Mouse (Mus musculus) heart, embryonic 16.5 days (tissue): ENCODE results near the gene CK137956. TPM values are rescaled to one million over a fixed set of nuclear protein-coding genes. Genes with fewer than 3 reads are reported as not detected.
A peak's percentile ranks its signal among the peaks of the same experiment; 100 is the strongest.

ENCODE experiments used
- ATAC-seq: fragments of 200-750 bp; cut with Nextera tagmentation; replicated peaks from 2 replicates; pipeline ENCODE4 v1.8.0; 2017; ENCODE audit warnings: moderate number of reproducible peaks; ENCODE audit not compliant: insufficient read depth, low FRiP score; ENCODE audit errors: extremely low read depth
- H3K27ac ChIP-seq: fragments of 300-500 bp; sonication (generic); 2 replicates; pipeline ENCODE4 v1.5.1; 2014; ENCODE audit warnings: mild to moderate bottlenecking, low read length, control low read depth, moderate library complexity
- H3K27me3 ChIP-seq: fragments of 300-500 bp; sonication (generic); 2 replicates; pipeline ENCODE4 v1.6.1; 2014; ENCODE audit warnings: low read length, mixed read lengths; ENCODE audit not compliant: control insufficient read depth, insufficient read depth
- H3K36me3 ChIP-seq: fragments of 300-500 bp; sonication (generic); 2 replicates; pipeline ENCODE4 v1.6.1; 2014; ENCODE audit not compliant: control insufficient read depth, insufficient read depth
- H3K4me1 ChIP-seq: fragments of 300-500 bp; sonication (generic); 2 replicates; pipeline ENCODE4 v1.6.1; 2014; ENCODE audit warnings: low read length, mixed read lengths; ENCODE audit not compliant: control insufficient read depth, insufficient read depth
- H3K4me2 ChIP-seq: fragments of 300-500 bp; sonication (generic); 2 replicates; pipeline ENCODE4 v1.6.1; 2014; ENCODE audit warnings: low read depth, mild to moderate bottlenecking, control low read depth, low read length
- H3K4me3 ChIP-seq: fragments of 300-500 bp; sonication (generic); 2 replicates; pipeline ENCODE4 v1.5.1; 2014; ENCODE audit warnings: mild to moderate bottlenecking, control low read depth, low read length
- H3K9ac ChIP-seq: fragments of 300-500 bp; sonication (generic); 2 replicates; pipeline ENCODE4 v1.6.1; 2014; ENCODE audit warnings: low read length, control low read depth
- H3K9me3 ChIP-seq: fragments of 300-500 bp; sonication (generic); replicated peaks from 2 replicates; pipeline ENCODE4 v1.6.1; 2016; ENCODE audit warnings: low read length; ENCODE audit not compliant: control insufficient read depth
- WGBS: fragments of 180-500 bp; shearing (Covaris S2); extraction: QIAGEN DNeasy Blood & Tissue Kit; methylation state at CpG from one replicate; pipeline ENCODE4 v1.1.7; 2014; 5-methylcytosine and 5-hydroxymethylcytosine counted together
- polyA plus RNA-seq: library from polyadenylated mRNA; unstranded; fragments of >200 nt; fragmentation: Nextera tagmentation; extraction: Ambion mirVana; gene quantifications from 2 replicates; pipeline ENCODE4 v1.2.1, GENCODE M21; 2015

CK137956 gene
- polyA plus RNA-seq, 1 experiment from 2014 or later, result not detected

DNA sequence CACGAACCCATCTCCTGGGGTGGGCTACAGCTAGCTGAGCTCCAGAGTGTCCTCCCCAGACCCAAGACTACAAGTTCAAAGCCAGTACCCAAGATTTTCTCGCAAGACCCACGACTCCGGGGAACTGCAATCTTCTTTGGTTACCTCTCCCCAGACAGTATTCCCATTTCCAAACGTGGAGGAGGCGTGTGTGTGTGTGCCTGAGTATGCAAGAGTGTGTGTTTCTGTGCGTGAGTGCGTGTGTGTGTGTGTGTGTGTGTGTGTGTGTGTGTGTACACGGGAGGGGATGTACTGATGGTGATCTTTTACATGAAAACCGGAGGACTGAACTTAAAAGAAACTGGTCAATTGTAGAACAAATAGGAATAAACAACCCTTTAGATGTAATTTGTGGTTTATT, 16.5 kb upstream of the CK137956 start:
- no peak for ATAC-seq
- H3K4me3 ChIP-seq, result peak overlapping the region; percentile 23; the same call in 1 of the 2 replicates

DNA sequence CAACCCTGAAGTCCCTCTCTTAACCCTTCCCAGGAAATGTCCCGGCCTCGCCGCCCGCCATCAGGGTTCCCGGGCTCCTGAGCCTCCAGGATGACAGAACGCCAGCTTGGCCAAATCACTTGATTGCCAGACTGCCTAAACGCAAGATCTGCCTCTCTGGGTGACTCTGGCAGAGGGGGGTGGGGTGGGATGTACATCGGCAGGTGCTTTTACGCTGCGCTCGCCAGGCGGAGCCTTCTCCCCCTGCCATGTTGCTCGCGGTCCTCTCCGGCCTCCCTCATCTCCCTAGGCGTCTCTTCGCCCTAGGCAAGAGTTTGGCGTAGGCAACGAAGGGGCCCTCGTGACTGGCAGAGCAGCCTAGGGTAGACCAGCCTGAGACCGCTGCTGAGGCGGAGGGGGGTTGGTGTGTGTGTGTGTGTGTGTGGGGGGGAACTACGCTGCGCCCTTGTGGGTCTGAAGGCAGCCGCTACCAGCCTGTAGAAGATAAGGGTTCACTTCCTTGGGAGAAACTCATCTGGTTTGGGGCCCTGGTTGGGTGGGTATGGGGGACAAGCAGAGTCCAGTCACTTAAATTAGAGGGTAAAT, 15.8 kb upstream of the CK137956 start:
- Histone ChIP-seq H3K9ac (no peak overlapping the region), H3K36me3 (no peaks in the 10 kb centered on the region), H3K4me2 (no peak overlapping the region), H3K27me3 (peaks cover 70% of the 10 kb centered on the region), H3K4me3 (no peak overlapping the region), H3K27ac (no peak overlapping the region), H3K4me1 (no peaks in the 10 kb centered on the region), H3K9me3 (no peaks in the 10 kb centered on the region)
- ATAC-seq, result no peak
- WGBS, result 4% methylated on average over 25 of the region's 25 CpGs

More for the DNA sequence above, 16.5 kb upstream of the CK137956 start:
- no peaks in the 10 kb centered on the region for H3K36me3 ChIP-seq
- peaks cover 70% of the 10 kb centered on the region for H3K27me3 ChIP-seq
- 12% methylated on average over 10 of the region's 10 CpGs for whole genome bisulfite sequencing
- H3K9ac ChIP-seq, result no peak overlapping the region
- peak overlapping the region; percentile 56; the same call in 1 of the 2 replicates for H3K4me2 ChIP-seq
- H3K4me1 ChIP-seq, result no peaks in the 10 kb centered on the region
- H3K9me3 ChIP-seq, result no peaks in the 10 kb centered on the region
- H3K27ac ChIP-seq, result no peak overlapping the region

DNA sequence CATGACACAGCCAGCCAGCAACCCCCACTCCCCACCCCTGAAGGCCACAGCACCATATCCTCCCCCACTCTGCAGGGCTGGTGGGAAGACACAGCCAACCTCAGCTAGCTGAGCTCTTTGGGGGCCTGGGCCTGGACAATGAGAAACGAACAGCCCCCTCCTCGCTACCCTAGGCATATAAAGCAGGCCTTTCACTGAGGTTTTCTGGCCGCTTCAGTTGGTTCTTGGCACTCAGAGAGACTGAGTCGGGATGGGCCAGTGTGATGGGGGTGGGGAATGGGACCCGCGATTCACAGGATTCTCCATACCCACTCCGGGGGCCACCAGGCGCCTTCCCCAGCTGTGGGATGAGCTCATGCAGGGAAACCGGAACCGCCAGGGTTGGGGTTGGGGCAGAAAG, 15.1 kb upstream of the CK137956 start:
- Histone ChIP-seq H3K4me3 (no peak overlapping the region), H3K27ac (no peak overlapping the region), H3K4me2 (no peak overlapping the region), H3K36me3 (no peaks in the 10 kb centered on the region), H3K4me1 (no peaks in the 10 kb centered on the region), H3K27me3 (peaks cover 69% of the 10 kb centered on the region), H3K9ac (no peak overlapping the region), H3K9me3 (no peaks in the 10 kb centered on the region)
- WGBS, result 15% methylated on average over 10 of the region's 10 CpGs
- no peak for ATAC-seq

DNA sequence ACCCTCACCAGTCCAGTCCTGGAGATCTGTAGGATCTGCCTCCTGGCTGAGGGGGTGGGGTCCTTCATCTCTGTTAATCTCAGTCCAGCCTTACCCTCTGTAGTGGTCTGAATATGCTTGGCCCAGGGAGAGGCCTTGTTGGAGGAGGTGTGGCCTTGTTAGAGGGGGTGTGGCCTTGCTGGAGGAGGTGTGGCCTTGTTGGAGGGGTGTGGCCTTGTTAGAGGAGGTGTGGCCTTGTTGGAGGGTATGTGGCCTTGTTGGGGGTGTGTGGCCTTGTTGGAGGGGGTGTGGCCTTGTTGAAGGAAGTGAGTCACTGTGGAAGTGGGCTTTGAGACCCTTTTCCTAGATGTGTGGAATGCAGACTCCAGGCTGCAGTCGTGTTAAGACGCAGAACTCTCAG, 13.7 kb upstream of the CK137956 start:
- no peaks in the 10 kb centered on the region for H3K9me3 ChIP-seq
- H3K4me3 ChIP-seq, result no peak overlapping the region
- 71% methylated on average over 2 of the region's 2 CpGs for WGBS
- H3K27me3 ChIP-seq, result peaks cover 55% of the 10 kb centered on the region
- H3K9ac ChIP-seq, result no peak overlapping the region
- no peak overlapping the region for H3K27ac ChIP-seq
- H3K4me2 ChIP-seq, result no peak overlapping the region
- H3K36me3 ChIP-seq, result no peaks in the 10 kb centered on the region
- no peaks in the 10 kb centered on the region for H3K4me1 ChIP-seq
- no peak for ATAC-seq

DNA sequence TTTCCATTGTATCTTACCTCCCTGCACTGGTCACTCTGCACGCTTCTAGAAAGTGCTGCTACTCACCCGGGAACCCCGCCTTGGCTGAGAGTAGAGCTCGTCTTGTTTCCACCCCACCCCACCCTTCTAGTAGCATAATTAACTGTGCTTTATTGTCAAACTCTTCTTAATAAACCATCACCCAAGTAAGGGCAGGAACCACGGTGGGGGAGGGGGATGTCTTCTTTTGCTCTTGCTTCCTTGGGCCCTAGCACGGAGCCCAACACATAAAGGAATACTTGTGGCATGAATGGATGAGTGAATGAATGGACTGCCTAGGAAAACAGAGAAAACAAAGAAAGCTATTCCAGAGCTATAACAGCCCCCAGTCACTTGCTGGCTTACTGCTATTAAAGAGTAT, 10.4 kb upstream of the CK137956 start:
- no peak overlapping the region for H3K4me3 ChIP-seq
- 82% methylated on average over 6 of the region's 6 CpGs for WGBS
- ATAC-seq, result no peak

DNA sequence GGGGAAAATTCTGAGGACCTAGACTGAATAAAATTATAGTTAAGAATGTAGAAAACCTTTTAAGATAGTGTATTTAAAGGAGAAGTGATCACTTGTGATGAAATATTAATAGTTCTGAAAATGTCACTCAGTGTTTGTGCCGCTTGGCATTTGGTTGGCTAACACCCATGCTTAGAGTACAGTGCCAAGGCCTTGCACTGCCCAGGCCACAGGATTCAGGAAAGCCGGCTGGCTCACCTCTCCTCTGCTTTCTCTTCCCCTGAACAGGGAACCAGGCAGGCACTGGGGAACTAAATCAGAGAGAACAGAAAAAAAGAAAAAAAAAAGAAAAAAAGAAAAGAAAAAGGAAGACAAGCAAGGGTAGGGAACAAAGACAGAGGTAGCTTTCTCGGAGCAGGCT, 2.2 kb upstream of the CK137956 start:
- Histone ChIP-seq H3K36me3 (no peaks in the 10 kb centered on the region), H3K4me3 (no peak overlapping the region), H3K27me3 (peaks cover 44% of the 10 kb centered on the region), H3K9me3 (peaks cover 3% of the 10 kb centered on the region; the same call in 1 of the 2 replicates), H3K4me1 (no peaks in the 10 kb centered on the region), H3K4me2 (no peak overlapping the region), H3K9ac (no peak overlapping the region), H3K27ac (no peak overlapping the region)
- 71% methylated on average over 3 of the region's 3 CpGs for WGBS
- no peak for ATAC-seq

More for the DNA sequence above, 10.4 kb upstream of the CK137956 start:
- H3K27ac ChIP-seq, result no peak overlapping the region
- no peak overlapping the region for H3K9ac ChIP-seq
- H3K27me3 ChIP-seq, result peaks cover 22% of the 10 kb centered on the region
- H3K4me2 ChIP-seq, result no peak overlapping the region
- H3K36me3 ChIP-seq, result no peaks in the 10 kb centered on the region
- H3K4me1 ChIP-seq, result no peaks in the 10 kb centered on the region
- no peaks in the 10 kb centered on the region for H3K9me3 ChIP-seq

DNA sequence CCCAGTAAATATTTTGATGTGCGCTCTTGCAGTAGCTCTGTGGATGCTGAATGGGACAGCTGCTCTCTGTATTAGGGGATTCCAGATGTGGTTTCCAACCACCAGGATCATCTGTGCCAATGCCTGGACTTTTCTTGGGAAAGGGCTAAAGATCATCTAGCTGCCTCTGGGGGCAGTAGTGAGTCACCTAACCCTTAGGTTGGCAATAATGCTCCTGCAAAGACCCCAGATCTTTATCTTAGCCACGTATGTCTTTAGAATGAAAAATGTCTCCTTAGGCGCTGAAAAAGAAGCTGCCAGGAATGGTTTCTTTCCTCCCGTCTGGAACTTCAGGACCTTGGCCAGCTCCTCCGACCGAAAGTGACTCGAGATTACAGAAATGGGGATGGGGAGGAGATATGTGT, 731 bp downstream of the CK137956 start:
- Histone ChIP-seq H3K4me1 (no peaks in the 10 kb centered on the region), H3K27ac (no peak overlapping the region), H3K36me3 (no peaks in the 10 kb centered on the region), H3K9ac (no peak overlapping the region), H3K4me2 (no peak overlapping the region), H3K4me3 (no peak overlapping the region), H3K27me3 (peaks cover 44% of the 10 kb centered on the region), H3K9me3 (peaks cover 3% of the 10 kb centered on the region; the same call in 1 of the 2 replicates)
- ATAC-seq, result no peak
- 4% methylated on average over 7 of the region's 7 CpGs for WGBS

DNA sequence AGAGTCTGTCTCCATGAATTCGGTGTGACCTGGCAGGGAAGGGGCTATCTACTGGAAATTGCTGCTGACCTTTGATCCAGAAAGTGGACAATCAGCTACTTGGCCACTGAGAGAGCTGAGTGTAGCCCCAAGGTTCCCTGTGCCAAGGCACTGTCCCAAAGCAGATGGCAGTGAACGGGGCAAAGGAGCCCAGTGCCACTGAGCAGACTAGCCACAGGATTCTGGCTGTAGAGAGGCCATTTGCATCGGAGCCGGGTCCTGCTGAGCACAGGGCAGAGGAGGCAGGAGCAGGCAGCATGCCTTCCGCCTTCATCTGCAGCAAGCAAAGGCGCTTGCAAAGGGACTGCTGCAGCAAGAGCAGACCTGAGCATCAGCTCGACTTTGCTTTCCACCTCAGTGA, 1.6 kb downstream of the CK137956 start:
- Histone ChIP-seq H3K9ac (no peak overlapping the region), H3K9me3 (no peaks in the 10 kb centered on the region), H3K4me1 (no peaks in the 10 kb centered on the region), H3K4me3 (no peak overlapping the region), H3K4me2 (no peak overlapping the region), H3K27ac (no peak overlapping the region), H3K36me3 (no peaks in the 10 kb centered on the region), H3K27me3 (peaks cover 44% of the 10 kb centered on the region)
- 15% methylated on average over 7 of the region's 7 CpGs for WGBS
- ATAC-seq, result no peak

DNA sequence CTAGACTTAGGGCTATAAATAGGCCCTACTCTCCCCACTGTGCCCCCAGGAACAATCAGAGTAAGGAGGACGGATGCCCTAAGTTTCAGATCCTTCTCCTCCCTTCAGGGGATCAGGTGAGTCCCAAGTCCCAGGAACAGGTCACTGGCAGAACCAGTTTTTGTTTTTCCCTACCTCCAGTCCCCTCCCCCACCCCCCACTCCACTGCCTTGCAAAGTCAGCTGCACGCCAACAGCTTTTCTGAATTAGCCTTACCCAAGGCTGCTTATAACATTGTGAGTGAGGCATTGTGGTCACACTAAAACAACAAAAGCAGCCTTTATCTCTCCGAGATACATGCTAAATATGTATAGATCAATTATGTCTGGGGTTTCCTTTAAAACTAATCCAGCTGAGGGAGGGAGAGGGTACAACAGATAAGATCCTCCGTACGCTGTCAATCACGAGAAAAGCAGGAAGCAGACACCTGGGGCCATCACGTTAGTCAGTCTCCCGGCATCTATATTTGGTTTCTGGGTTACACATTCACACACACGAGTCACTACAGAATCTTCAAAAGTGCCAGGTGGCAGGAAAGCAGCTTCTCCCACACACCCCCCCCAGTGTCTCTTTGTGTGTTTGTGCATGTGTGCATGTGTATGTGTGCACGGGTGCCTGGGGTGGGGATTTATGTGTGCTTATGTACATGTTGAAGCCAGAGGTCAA, 17.6 kb downstream of the CK137956 start:
- Histone ChIP-seq H3K36me3 (no peaks in the 10 kb centered on the region), H3K9ac (no peak overlapping the region), H3K27ac (no peak overlapping the region), H3K4me1 (no peaks in the 10 kb centered on the region), H3K4me2 (no peak overlapping the region), H3K27me3 (no peaks in the 10 kb centered on the region), H3K9me3 (no peaks in the 10 kb centered on the region), H3K4me3 (no peak overlapping the region)
- WGBS, result 36% methylated on average over 10 of the region's 10 CpGs
- ATAC-seq, result no peak
